Mouse (Mus musculus) lung, postnatal 0 days (tissue): ENCODE data around the gene Xntrpc. TPM values are rescaled to one million over a fixed set of nuclear protein-coding genes. Genes with fewer than 3 reads are reported as not detected.
"Not testable (repeated sequence)": the region's sequence is repeated elsewhere in the genome, so short reads cannot be mapped to it uniquely, and the experiment has no call there.

Experiments
- ATAC-seq: fragments of 200-750 bp; cut with Nextera tagmentation; 2 replicates; pipeline ENCODE4 v1.8.0; 2017; ENCODE audit warnings: moderate library complexity
- DNase-seq: peaks from one replicate; pipeline ENCODE4 v3.0.0-alpha.2; 2016; ENCODE audit warnings: low spot score
- H3K27ac ChIP-seq: fragments of 300-500 bp; sonication (generic); 2 replicates; pipeline ENCODE4 v1.5.1; 2014; ENCODE audit warnings: antibody characterized with exemption, mild to moderate bottlenecking, low read length, mixed read lengths
- H3K27me3 ChIP-seq: fragments of 300-500 bp; sonication (generic); replicated peaks from 2 replicates; pipeline ENCODE4 v1.6.1; 2014; ENCODE audit warnings: low read length, mixed read lengths; ENCODE audit not compliant: insufficient read depth
- H3K36me3 ChIP-seq: fragments of 300-500 bp; sonication (generic); 2 replicates; pipeline ENCODE4 v1.6.1; 2014; ENCODE audit warnings: low read length, mixed read lengths; ENCODE audit not compliant: insufficient read depth
- H3K4me1 ChIP-seq: fragments of 300-500 bp; sonication (generic); 2 replicates; pipeline ENCODE4 v1.6.1; 2014; ENCODE audit warnings: antibody characterized with exemption, low read depth, low read length, mixed read lengths; ENCODE audit not compliant: insufficient read depth
- H3K4me2 ChIP-seq: fragments of 300-500 bp; sonication (generic); replicated peaks from 2 replicates; pipeline ENCODE4 v1.6.1; 2014; ENCODE audit warnings: low read depth, mild to moderate bottlenecking, low read length, moderate library complexity, mixed read lengths
- H3K4me3 ChIP-seq: fragments of 300-500 bp; sonication (generic); 2 replicates; pipeline ENCODE4 v1.5.1; 2014; ENCODE audit warnings: low read depth, low read length
- H3K9ac ChIP-seq: fragments of 300-500 bp; sonication (generic); replicated peaks from 2 replicates; pipeline ENCODE4 v1.6.1; 2014; ENCODE audit warnings: low read depth, mild to moderate bottlenecking
- H3K9me3 ChIP-seq: fragments of 300-500 bp; sonication (generic); 2 replicates; pipeline ENCODE4 v1.6.1; 2016; ENCODE audit warnings: low read length, mixed read lengths
- CTCF ChIP-seq: IDR thresholded peaks from 2 replicates; pipeline ENCODE4 v1.5.1; 2016; ENCODE audit warnings: antibody characterized with exemption, mild to moderate bottlenecking
- EP300 ChIP-seq: IDR thresholded peaks from 2 replicates; pipeline ENCODE4 v1.6.1; 2016; ENCODE audit warnings: antibody characterized with exemption, mild to moderate bottlenecking, control low read depth
- whole genome bisulfite sequencing: fragments of 180-500 bp; shearing (Covaris S2); extraction: QIAGEN DNeasy Blood & Tissue Kit; methylation state at CpG from one replicate; pipeline ENCODE4 v1.1.7; 2014; 5-methylcytosine and 5-hydroxymethylcytosine counted together
- polyA plus RNA-seq: library from polyadenylated mRNA; unstranded; fragments of >200 nt; fragmentation: Nextera tagmentation; extraction: Ambion mirVana; gene quantifications from 2 replicates; pipeline ENCODE4 v1.2.1, GENCODE M21; 2015

Xntrpc gene
- polyA plus RNA-seq: 0.29 and 0.30 TPM in 2 replicates

GRCm38 (mm10) chr7:102065046-102065891 lies at the start of gene Xntrpc, which contains the start of the genes Rnf121 and Xndc1:
Xntrpc (plus strand) TSS chr7:102065713.
Rnf121 (minus strand) TSS chr7:102065469.
Xndc1 (plus strand) TSS chr7:102065511.
- peak within 1 kb of the TSS; percentile 75 for H3K4me2 ChIP-seq
- peak; percentile 99 for ATAC-seq
- no peak for TF ChIP-seq EP300
- TF ChIP-seq CTCF: no peak
- peak; percentile 97 for DNase-seq
- H3K27me3 ChIP-seq: no peaks in the 10 kb centered on the region
- peak within 1 kb of the TSS; percentile 62 for H3K4me3 ChIP-seq
- no peaks in the 10 kb centered on the region for H3K36me3 ChIP-seq
- H3K9me3 ChIP-seq: no peaks in the 10 kb centered on the region
- WGBS: under 1% methylated on average over 56 of the region's 56 CpGs
- peak within 1 kb of the TSS; percentile 79 for H3K27ac ChIP-seq
- peak within 1 kb of the TSS; percentile 48 for H3K9ac ChIP-seq
- peaks cover 13% of the 10 kb centered on the region; the same call in 1 of the 2 replicates for H3K4me1 ChIP-seq

GRCm38 (mm10) chr7:102016936-102017335 lies 48.6 kb upstream of the Xntrpc start:
- Histone ChIP-seq H3K9ac (no peak overlapping the region), H3K9me3 (no peaks in the 10 kb centered on the region), H3K4me1 (peaks cover 6% of the 10 kb centered on the region; the same call in 1 of the 2 replicates), H3K27ac (no peak overlapping the region), H3K27me3 (no peaks in the 10 kb centered on the region), H3K36me3 (peaks cover 40% of the 10 kb centered on the region), H3K4me2 (peak overlapping the region; percentile 41; the same call in 1 of the 2 replicates), H3K4me3 (no peak overlapping the region)
- TF ChIP-seq EP300: no peak
- ATAC-seq (no peak), DNase-seq (no peak)
- WGBS: 87% methylated on average over 4 of the region's 4 CpGs

GRCm38 (mm10) chr7:102017452-102017851 lies 48.1 kb upstream of the Xntrpc start:
- H3K27ac ChIP-seq: no peak overlapping the region
- H3K4me1 ChIP-seq: peaks cover 6% of the 10 kb centered on the region; the same call in 1 of the 2 replicates
- WGBS: 60% methylated on average over 5 of the region's 5 CpGs
- DNase-seq: peak; percentile 47
- peak overlapping the region; percentile 41 for H3K4me2 ChIP-seq
- ATAC-seq: peak; percentile 32; the same call in 1 of the 2 replicates
- 0 out of 2 replicates have a peak overlapping the region, but pooled peaks have one; percentile 3 for H3K9ac ChIP-seq
- no peak overlapping the region for H3K4me3 ChIP-seq
- H3K36me3 ChIP-seq: peaks cover 39% of the 10 kb centered on the region
- no peaks in the 10 kb centered on the region for H3K9me3 ChIP-seq
- TF ChIP-seq EP300 (no peak), CTCF (no peak)
- H3K27me3 ChIP-seq: no peaks in the 10 kb centered on the region

GRCm38 (mm10) chr7:102018034-102018433 lies 47.5 kb upstream of the Xntrpc start:
- DNase-seq (no peak), ATAC-seq (no peak)
- H3K4me2 ChIP-seq: peak overlapping the region; percentile 41
- H3K4me1 ChIP-seq: peaks cover 6% of the 10 kb centered on the region; the same call in 1 of the 2 replicates
- peak overlapping the region; percentile 16; the same call in 1 of the 2 replicates for H3K27ac ChIP-seq
- H3K9ac ChIP-seq: no peak overlapping the region
- H3K36me3 ChIP-seq: peaks cover 35% of the 10 kb centered on the region
- no peaks in the 10 kb centered on the region for H3K27me3 ChIP-seq
- H3K4me3 ChIP-seq: no peak overlapping the region
- 50% methylated on average over 7 of the region's 7 CpGs for WGBS
- no peaks in the 10 kb centered on the region for H3K9me3 ChIP-seq
- TF ChIP-seq EP300 (no peak), CTCF (no peak)

GRCm38 (mm10) chr7:102018590-102018989 lies 46.9 kb upstream of the Xntrpc start, which contains the start of gene Il18bp:
Il18bp (minus strand) TSS chr7:102018690.
- H3K27ac ChIP-seq: peak within 1 kb of the TSS; percentile 26; the same call in 1 of the 2 replicates
- ATAC-seq (no peak), DNase-seq (no peak)
- H3K27me3 ChIP-seq: no peaks in the 10 kb centered on the region
- peaks cover 6% of the 10 kb centered on the region; the same call in 1 of the 2 replicates for H3K4me1 ChIP-seq
- H3K9me3 ChIP-seq: no peaks in the 10 kb centered on the region
- H3K36me3 ChIP-seq: peaks cover 30% of the 10 kb centered on the region
- 0 out of 2 replicates have a peak within 1 kb of the TSS, but pooled peaks have one; percentile 3 for H3K9ac ChIP-seq
- 88% methylated on average over 3 of the region's 3 CpGs for WGBS
- TF ChIP-seq EP300: no peak
- no peak for TF ChIP-seq CTCF
- H3K4me2 ChIP-seq: peak within 1 kb of the TSS; percentile 41
- H3K4me3 ChIP-seq: no peak within 1 kb of the TSS

GRCm38 (mm10) chr7:102019362-102019761 lies 46.2 kb upstream of the Xntrpc start:
- no peaks in the 10 kb centered on the region for H3K9me3 ChIP-seq
- H3K4me3 ChIP-seq: no peak overlapping the region
- H3K9ac ChIP-seq: no peak overlapping the region
- ATAC-seq: peak; percentile 44; the same call in 1 of the 2 replicates
- H3K4me2 ChIP-seq: no peak overlapping the region
- TF ChIP-seq EP300: no peak
- TF ChIP-seq CTCF: no peak
- H3K27me3 ChIP-seq: no peaks in the 10 kb centered on the region
- peaks cover 23% of the 10 kb centered on the region for H3K36me3 ChIP-seq
- WGBS: 29% methylated on average over 3 of the region's 3 CpGs
- peak; percentile 35 for DNase-seq
- 0 out of 2 replicates have a peak overlapping the region, but pooled peaks have one; percentile 26 for H3K27ac ChIP-seq
- peaks cover 6% of the 10 kb centered on the region; the same call in 1 of the 2 replicates for H3K4me1 ChIP-seq

- H3K27ac ChIP-seq, H3K9me3 ChIP-seq, H3K4me1 ChIP-seq, H3K4me2 ChIP-seq, H3K27me3 ChIP-seq, H3K4me3 ChIP-seq, DNase-seq, H3K9ac ChIP-seq, ATAC-seq: not testable (repeated sequence)
- H3K36me3 ChIP-seq: peaks cover 11% of the 10 kb centered on the region; the same call in 1 of the 2 replicates
- WGBS: 87% methylated on average over 2 of the region's 2 CpGs
These were observed 44.6 kb upstream of the Xntrpc start for GRCm38 (mm10) chr7:102020934-102021333.
